Mouse (Mus musculus) liver, postnatal 0 days (tissue): ENCODE data around the gene Sfxn4. TPM values are rescaled to one million over a fixed set of nuclear protein-coding genes. Genes with fewer than 3 reads are reported as not detected.

Source experiments
- ATAC-seq: fragments of 200-750 bp; cut with Nextera tagmentation; 2 replicates; pipeline ENCODE4 v1.8.0; 2017; ENCODE audit warnings: mild to moderate bottlenecking, moderate library complexity
- DNase-seq: peaks from one replicate; pipeline ENCODE4 v3.0.0-alpha.2; 2016
- H3K27ac ChIP-seq: fragments of 300-500 bp; sonication (generic); 2 replicates; pipeline ENCODE4 v1.5.1; 2014; ENCODE audit warnings: antibody characterized with exemption, moderate library complexity, mild to moderate bottlenecking, low read depth
- H3K27me3 ChIP-seq: fragments of 300-500 bp; sonication (generic); 2 replicates; pipeline ENCODE4 v1.6.1; 2014; ENCODE audit warnings: low read length, control low read depth, mixed read lengths; ENCODE audit not compliant: insufficient read depth
- H3K36me3 ChIP-seq: fragments of 300-500 bp; sonication (generic); replicated peaks from 2 replicates; pipeline ENCODE4 v1.6.1; 2014; ENCODE audit warnings: mild to moderate bottlenecking, control low read depth, low read length, moderate library complexity, mixed read lengths; ENCODE audit not compliant: insufficient read depth
- H3K4me1 ChIP-seq: fragments of 300-500 bp; sonication (generic); 2 replicates; pipeline ENCODE4 v1.6.1; 2014; ENCODE audit warnings: antibody characterized with exemption, mild to moderate bottlenecking, control low read depth; ENCODE audit not compliant: insufficient read depth
- H3K4me2 ChIP-seq: fragments of 300-500 bp; sonication (generic); 2 replicates; pipeline ENCODE4 v1.6.1; 2014; ENCODE audit warnings: low read depth, mild to moderate bottlenecking, low read length, moderate library complexity, mixed read lengths
- H3K4me3 ChIP-seq: fragments of 300-500 bp; sonication (generic); 2 replicates; pipeline ENCODE4 v1.5.1; 2014; ENCODE audit warnings: low read depth, low read length
- H3K9ac ChIP-seq: fragments of 300-500 bp; sonication (generic); replicated peaks from 2 replicates; pipeline ENCODE4 v1.6.1; 2014; ENCODE audit warnings: mild to moderate bottlenecking, moderate library complexity
- H3K9me3 ChIP-seq: fragments of 300-500 bp; sonication (generic); 2 replicates; pipeline ENCODE4 v1.6.1; 2016; ENCODE audit warnings: mild to moderate bottlenecking, control low read depth, low read length, mixed read lengths
- CTCF ChIP-seq: sonication (generic); IDR thresholded peaks from 2 replicates; pipeline ENCODE4 v1.5.1; 2016; ENCODE audit warnings: antibody characterized with exemption, low read depth
- EP300 ChIP-seq: IDR thresholded peaks from 2 replicates; pipeline ENCODE4 v1.6.1; 2016; ENCODE audit warnings: antibody characterized with exemption, low read depth, mild to moderate bottlenecking
- WGBS: fragments of 180-500 bp; shearing (Covaris S2); extraction: QIAGEN DNeasy Blood & Tissue Kit; methylation state at CpG from one replicate; pipeline ENCODE4 v1.1.7; 2014; ENCODE audit not compliant: insufficient replicate concordance; 5-methylcytosine and 5-hydroxymethylcytosine counted together
- polyA plus RNA-seq: library from polyadenylated mRNA; unstranded; fragments of >200 nt; fragmentation: Nextera tagmentation; extraction: Ambion mirVana; gene quantifications from 2 replicates; pipeline ENCODE4 v1.2.1, GENCODE M21; 2015

Sfxn4 gene
- polyA plus RNA-seq, 1 experiment from 2014 or later, result 0.47 TPM

DNA sequence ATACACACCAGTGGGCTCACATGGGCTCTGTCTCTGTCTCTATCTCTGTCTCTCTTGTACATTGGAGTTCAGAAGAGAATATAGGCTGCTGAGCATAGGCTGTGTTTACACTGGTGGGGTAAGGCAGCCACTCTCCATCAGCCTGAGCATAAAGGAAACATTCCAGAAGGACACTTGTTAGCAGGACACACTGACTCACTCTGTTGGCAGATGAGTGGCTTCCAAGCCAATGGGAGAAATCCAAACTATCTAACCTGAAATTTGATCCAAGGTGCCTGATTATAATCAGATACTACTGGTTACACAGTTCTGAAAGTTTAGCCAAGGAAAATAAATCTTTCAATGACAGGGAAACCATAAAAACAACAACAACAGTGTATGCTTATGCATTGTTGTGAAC is 15.5 kb downstream of the Sfxn4 start:
- H3K4me3 ChIP-seq, result no peak overlapping the region
- no peak overlapping the region for H3K9ac ChIP-seq
- H3K27me3 ChIP-seq, result no peaks in the 10 kb centered on the region
- no peaks in the 10 kb centered on the region for H3K36me3 ChIP-seq
- no peak overlapping the region for H3K4me2 ChIP-seq
- no peak overlapping the region for H3K27ac ChIP-seq
- ATAC-seq (no peak), DNase-seq (no peak)
- no peaks in the 10 kb centered on the region for H3K9me3 ChIP-seq
- TF ChIP-seq CTCF, result no peak
- no peak for TF ChIP-seq EP300
- no peaks in the 10 kb centered on the region for H3K4me1 ChIP-seq

DNA sequence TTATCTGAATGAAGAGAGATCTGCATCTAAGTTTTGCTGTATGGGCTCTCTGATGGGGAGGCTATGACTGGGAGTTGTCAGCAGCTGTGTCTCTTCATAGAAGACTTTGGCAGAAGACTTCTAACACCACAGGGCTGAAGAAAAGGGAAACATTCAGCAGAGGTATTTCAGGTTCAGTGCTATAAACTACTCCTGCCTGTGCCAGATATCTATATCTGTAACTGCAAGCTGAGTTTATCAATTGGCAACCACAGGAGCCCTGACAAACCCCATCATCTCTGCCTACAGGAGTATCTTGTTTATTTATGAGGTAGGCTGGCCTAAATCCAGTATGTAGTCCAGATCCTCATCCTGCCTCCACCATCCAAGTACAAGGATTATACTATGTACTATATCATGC is 18.0 kb downstream of the Sfxn4 start:
- H3K4me3 ChIP-seq, result no peak overlapping the region
- no peaks in the 10 kb centered on the region for H3K9me3 ChIP-seq
- H3K4me2 ChIP-seq, result no peak overlapping the region
- ATAC-seq (peak; percentile 67), DNase-seq (no peak)
- H3K9ac ChIP-seq, result no peak overlapping the region
- H3K4me1 ChIP-seq, result no peaks in the 10 kb centered on the region
- H3K27ac ChIP-seq, result no peak overlapping the region
- TF ChIP-seq CTCF (no peak), EP300 (peak; percentile 82)
- H3K27me3 ChIP-seq, result no peaks in the 10 kb centered on the region
- 0 out of 2 replicates have a peak, but pooled peaks cover 3% of the 10 kb centered on the region for H3K36me3 ChIP-seq

DNA sequence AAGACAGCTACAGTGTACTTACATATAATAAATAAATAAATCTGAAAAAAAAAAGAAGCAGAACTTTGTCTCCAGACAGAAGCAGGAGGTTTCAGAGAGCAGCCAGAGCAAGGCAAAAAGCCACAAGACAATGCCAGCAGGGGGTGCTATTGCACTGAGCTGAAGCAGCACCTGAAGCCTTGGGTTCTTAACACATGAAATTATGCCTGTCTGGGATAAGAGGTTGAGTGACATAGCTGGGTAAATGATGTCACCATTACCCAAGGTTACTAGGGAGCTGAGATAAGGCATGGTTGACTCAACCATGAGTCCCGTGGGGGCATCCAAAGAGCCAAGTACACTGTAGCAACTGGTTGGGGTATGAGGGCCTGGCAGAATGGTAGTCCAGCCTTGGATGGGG is 23.5 kb downstream of the Sfxn4 start:
- H3K4me3 ChIP-seq, result no peak overlapping the region
- WGBS, result 28% methylated on average over 1 of the region's 1 CpGs
- H3K36me3 ChIP-seq, result peaks cover 40% of the 10 kb centered on the region
- no peak overlapping the region for H3K9ac ChIP-seq
- DNase-seq (peak; percentile 87), ATAC-seq (peak; percentile 90)
- TF ChIP-seq CTCF (peak; percentile 94), EP300 (no peak)
- no peaks in the 10 kb centered on the region for H3K4me1 ChIP-seq
- H3K9me3 ChIP-seq, result no peaks in the 10 kb centered on the region
- H3K27me3 ChIP-seq, result no peaks in the 10 kb centered on the region
- no peak overlapping the region for H3K4me2 ChIP-seq
- H3K27ac ChIP-seq, result no peak overlapping the region

DNA sequence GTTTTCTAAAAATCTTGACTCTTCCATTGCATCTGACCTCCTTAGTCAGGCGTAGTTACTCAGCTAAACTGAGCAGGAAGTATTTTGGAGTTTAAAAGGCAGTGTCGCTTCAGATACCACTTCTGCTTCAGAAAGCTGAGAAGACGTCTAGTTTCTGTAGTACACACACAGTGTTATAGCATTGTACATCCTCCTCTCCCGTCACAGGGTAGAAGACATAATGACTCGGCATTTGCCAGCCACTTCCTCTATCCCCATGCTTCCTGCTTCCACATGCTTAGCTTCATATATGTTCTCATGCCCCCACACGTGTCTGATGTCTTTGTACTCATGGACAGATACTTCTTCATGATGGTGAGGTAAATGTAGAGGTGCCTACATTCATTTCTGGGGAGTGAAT is 42.6 kb downstream of the Sfxn4 start:
- TF ChIP-seq EP300 (no peak), CTCF (no peak)
- H3K27ac ChIP-seq, result peak overlapping the region; percentile 23; the same call in 1 of the 2 replicates
- H3K4me2 ChIP-seq, result no peak overlapping the region
- WGBS, result 49% methylated on average over 6 of the region's 6 CpGs
- H3K4me3 ChIP-seq, result no peak overlapping the region
- peak; percentile 69 for ATAC-seq
- no peaks in the 10 kb centered on the region for H3K27me3 ChIP-seq
- no peak overlapping the region for H3K9ac ChIP-seq
- peak; percentile 18 for DNase-seq
- no peaks in the 10 kb centered on the region for H3K4me1 ChIP-seq
- H3K36me3 ChIP-seq, result peaks cover 52% of the 10 kb centered on the region
- H3K9me3 ChIP-seq, result no peaks in the 10 kb centered on the region

DNA sequence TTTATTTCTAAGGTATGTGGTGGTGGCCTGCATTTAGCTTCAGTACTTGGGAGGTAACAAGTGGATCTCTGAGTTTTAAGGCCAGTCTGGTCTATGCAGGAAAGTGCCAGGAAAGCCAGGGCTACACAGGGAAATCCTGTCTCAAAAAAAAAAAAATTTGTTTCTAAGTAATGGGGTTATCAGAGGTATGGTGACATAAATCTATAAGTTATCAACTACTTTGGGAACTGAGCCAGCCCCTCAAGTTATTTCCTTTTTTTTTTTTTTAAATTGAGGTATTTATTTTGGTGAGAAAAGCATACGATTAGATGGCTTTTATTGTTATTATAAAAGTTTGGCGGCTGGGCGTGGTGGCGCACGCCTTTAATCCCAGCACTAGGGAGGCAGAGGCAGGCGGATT is 48.1 kb downstream of the Sfxn4 start:
- WGBS, result 98% methylated on average over 6 of the region's 6 CpGs
- no peak overlapping the region for H3K27ac ChIP-seq
- DNase-seq (no peak), ATAC-seq (no peak)
- no peak overlapping the region for H3K9ac ChIP-seq
- no peak overlapping the region for H3K4me3 ChIP-seq
- H3K4me2 ChIP-seq, result no peak overlapping the region
- TF ChIP-seq EP300 (no peak), CTCF (no peak)
- H3K4me1 ChIP-seq, result peaks cover 12% of the 10 kb centered on the region
- H3K36me3 ChIP-seq, result peaks cover 16% of the 10 kb centered on the region
- no peaks in the 10 kb centered on the region for H3K27me3 ChIP-seq
- no peaks in the 10 kb centered on the region for H3K9me3 ChIP-seq

DNA sequence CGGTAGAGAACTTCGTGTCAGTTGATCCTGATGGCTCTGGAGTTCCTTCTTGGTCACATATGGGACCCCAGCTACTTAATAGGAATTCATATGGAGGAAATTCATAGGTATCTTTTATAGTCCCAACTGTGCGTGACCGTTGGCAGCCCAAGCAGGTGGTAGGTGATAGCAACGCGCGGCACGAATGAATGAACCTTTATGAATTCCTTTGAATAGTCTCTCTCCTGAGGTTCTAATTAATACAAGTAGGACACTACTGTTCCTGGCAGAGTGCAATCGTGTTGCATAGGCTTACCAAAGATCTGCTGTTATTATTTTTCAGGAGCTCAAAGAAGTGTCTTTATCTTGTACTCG is 49.3 kb downstream of the Sfxn4 start:
- Histone ChIP-seq H3K27me3 (no peaks in the 10 kb centered on the region), H3K4me2 (peak overlapping the region; percentile 87), H3K27ac (peak overlapping the region; percentile 85), H3K9ac (peak overlapping the region; percentile 83), H3K4me1 (peaks cover 12% of the 10 kb centered on the region), H3K36me3 (peaks cover 14% of the 10 kb centered on the region), H3K4me3 (peak overlapping the region; percentile 78), H3K9me3 (no peaks in the 10 kb centered on the region)
- no peak for DNase-seq
- WGBS, result 10% methylated on average over 10 of the region's 10 CpGs
- TF ChIP-seq CTCF (no peak), EP300 (no peak)
- ATAC-seq, result no peak
